Mouse (Mus musculus): ENCODE data around the gene Phldb3. TPM values are rescaled to one million over a fixed set of nuclear protein-coding genes. Genes with fewer than 3 reads are reported as not detected.

The Phldb3 gene
- 0.35 and 0.36 TPM in 2 replicates for polyA plus RNA-seq (2015; fragmentation: Nextera tagmentation; extraction: Ambion mirVana)

DNA sequence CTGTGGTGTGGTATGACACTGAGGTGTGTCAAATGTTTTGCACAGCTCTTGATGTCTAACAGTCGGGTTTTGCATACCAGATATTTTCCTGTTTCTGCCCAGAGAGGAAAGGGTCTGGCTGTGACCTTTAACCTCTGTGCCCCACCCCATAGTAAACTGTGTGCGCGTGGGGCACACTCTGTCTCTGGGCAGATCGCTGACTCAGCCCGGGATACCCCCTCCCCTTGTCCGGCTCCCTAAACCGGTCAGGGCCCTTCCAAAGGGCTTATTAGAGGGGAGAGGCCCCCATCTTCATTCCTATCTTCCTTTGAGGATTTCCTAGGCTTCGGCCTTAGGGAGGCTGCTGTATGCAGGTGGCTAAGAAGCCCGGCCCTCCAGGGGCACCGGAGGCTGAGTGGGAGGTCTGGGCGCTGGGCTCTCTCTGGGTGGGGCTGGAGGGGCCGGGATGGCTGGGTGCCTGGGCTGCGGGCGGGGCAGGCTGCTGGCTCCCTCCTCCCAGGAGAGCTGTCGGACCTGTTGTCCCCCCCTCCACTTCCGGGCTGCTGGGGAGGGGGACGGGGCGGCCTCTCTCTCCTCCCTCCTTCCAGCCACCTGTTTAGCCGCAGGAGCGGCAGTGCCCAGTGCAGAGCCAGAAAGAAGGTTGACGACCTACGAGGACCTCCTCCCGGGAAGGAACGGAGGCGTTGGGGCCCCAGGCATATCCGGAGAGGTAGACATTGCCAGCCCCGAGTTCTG lies at the start of gene Phldb3:
TSS of gene Phldb3 (plus strand) at position 620 of the 735 bp plus-strand sequence.
- H3K9me3 ChIP-seq (ENCODE audit: control insufficient read depth, low read length), result no peaks in the 10 kb centered on the region
- H3K4me1 ChIP-seq (ENCODE audit: control insufficient read depth, insufficient read depth, low read length), result peaks cover 23% of the 10 kb centered on the region
- no peaks in the 10 kb centered on the region for H3K36me3 ChIP-seq (ENCODE audit: control insufficient read depth, insufficient read depth, low read length)
- 2% methylated on average over 26 of the region's 27 CpGs for WGBS
- peak within 1 kb of the TSS; percentile 75 for H3K9ac ChIP-seq (ENCODE audit: low read depth, low read length)
- peak; percentile 76 for ATAC-seq
- H3K27ac ChIP-seq (ENCODE audit: low read length), result peak within 1 kb of the TSS; percentile 89
- peak within 1 kb of the TSS; percentile 66 for H3K4me3 ChIP-seq (ENCODE audit: low read length)
- peak within 1 kb of the TSS; percentile 78 for H3K4me2 ChIP-seq (ENCODE audit: low read depth, low read length)
- H3K27me3 ChIP-seq (replicated peaks; ENCODE audit: control insufficient read depth, insufficient read depth, low read length), result peaks cover 7% of the 10 kb centered on the region; the same call in 1 of the 2 replicates

DNA sequence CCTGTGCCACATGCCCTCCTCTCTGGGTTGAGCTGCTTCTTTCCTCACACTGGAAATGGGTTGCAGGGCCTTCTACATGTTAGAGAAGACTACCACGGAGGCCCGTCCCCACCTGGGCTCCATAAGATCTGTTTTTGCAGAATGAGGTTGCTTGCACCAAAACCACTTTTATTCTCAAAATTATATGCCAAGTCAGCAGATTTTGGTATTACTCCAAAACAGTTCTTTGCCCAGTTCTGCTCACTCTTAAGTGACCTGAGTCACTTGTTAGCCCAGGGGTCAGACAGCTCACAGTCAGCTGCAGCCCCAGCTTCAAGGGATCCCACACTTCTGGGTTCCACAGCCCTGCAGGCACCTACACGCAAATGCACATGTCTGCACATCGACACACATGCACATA lies 49.1 kb upstream of the Phldb3 start:
- Histone ChIP-seq H3K27me3 (replicated peaks; ENCODE audit: control insufficient read depth, insufficient read depth, low read length) (no peaks in the 10 kb centered on the region), H3K4me3 (ENCODE audit: low read length) (no peak overlapping the region), H3K27ac (ENCODE audit: low read length) (no peak overlapping the region), H3K4me2 (ENCODE audit: low read depth, low read length) (no peak overlapping the region), H3K4me1 (ENCODE audit: control insufficient read depth, insufficient read depth, low read length) (no peaks in the 10 kb centered on the region), H3K9ac (ENCODE audit: low read depth, low read length) (no peak overlapping the region), H3K9me3 (ENCODE audit: control insufficient read depth, low read length) (no peaks in the 10 kb centered on the region), H3K36me3 (ENCODE audit: control insufficient read depth, insufficient read depth, low read length) (peaks cover 9% of the 10 kb centered on the region)
- ATAC-seq, result no peak
- 89% methylated on average over 4 of the region's 4 CpGs for WGBS

DNA sequence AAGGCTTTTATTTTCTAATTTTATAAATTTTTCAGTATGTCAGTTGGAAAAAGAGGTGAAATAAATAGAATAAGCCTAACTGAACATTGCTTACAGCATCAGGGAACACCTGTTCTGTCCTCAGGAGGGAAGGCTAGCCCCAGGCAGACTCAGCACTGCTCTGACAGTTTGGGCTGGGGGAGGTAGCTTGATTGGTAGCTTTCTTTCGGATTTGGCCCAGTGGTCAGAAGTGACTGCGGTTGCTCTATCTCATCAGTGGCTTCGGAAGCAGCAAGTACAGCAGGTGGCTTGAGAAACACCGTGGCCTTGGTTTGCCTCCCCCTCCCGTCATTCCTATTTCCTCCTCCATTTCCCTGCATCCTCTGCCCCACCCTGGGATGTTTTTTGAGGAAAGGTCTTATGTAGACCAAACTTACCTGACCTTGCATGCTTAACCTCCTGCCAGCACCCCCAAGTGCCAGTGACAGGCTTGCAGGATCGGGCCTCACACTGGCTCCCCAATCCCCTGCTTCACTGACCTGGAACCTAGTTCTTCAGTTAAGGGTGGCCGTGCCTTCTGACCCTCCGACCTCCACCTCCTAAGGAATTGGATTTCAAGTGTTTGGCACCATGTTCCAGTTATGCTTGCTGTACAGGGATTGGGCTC lies 47.2 kb upstream of the Phldb3 start:
- WGBS, result 88% methylated on average over 8 of the region's 8 CpGs
- Histone ChIP-seq H3K36me3 (ENCODE audit: control insufficient read depth, insufficient read depth, low read length) (peaks cover 16% of the 10 kb centered on the region), H3K9ac (ENCODE audit: low read depth, low read length) (no peak overlapping the region), H3K27me3 (replicated peaks; ENCODE audit: control insufficient read depth, insufficient read depth, low read length) (no peaks in the 10 kb centered on the region), H3K9me3 (ENCODE audit: control insufficient read depth, low read length) (no peaks in the 10 kb centered on the region), H3K27ac (ENCODE audit: low read length) (no peak overlapping the region), H3K4me2 (ENCODE audit: low read depth, low read length) (no peak overlapping the region), H3K4me1 (ENCODE audit: control insufficient read depth, insufficient read depth, low read length) (no peaks in the 10 kb centered on the region), H3K4me3 (ENCODE audit: low read length) (no peak overlapping the region)
- no peak for ATAC-seq

DNA sequence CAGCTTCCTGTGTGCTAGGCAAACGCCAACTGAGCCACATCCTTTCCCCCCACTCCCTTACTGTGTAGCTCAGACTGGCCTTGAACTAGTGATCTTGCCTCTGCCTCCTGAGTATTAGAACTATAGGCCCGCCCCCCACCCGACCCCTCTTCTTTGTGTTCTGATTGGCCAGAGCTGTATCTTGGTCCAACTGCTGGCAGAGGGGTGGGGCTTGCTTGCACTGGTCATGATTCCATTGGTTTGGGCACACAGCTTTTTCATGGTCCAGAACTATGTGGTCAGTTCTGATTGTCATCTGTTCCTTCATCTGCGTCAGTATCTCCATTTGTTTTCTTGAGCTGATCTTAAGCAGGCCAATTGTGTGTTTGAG lies 46.7 kb upstream of the Phldb3 start:
- no peak for ATAC-seq
- Histone ChIP-seq H3K4me3 (ENCODE audit: low read length) (no peak overlapping the region), H3K9me3 (ENCODE audit: control insufficient read depth, low read length) (no peaks in the 10 kb centered on the region), H3K4me1 (ENCODE audit: control insufficient read depth, insufficient read depth, low read length) (no peaks in the 10 kb centered on the region), H3K9ac (ENCODE audit: low read depth, low read length) (no peak overlapping the region), H3K27ac (ENCODE audit: low read length) (no peak overlapping the region), H3K36me3 (ENCODE audit: control insufficient read depth, insufficient read depth, low read length) (peaks cover 18% of the 10 kb centered on the region), H3K27me3 (replicated peaks; ENCODE audit: control insufficient read depth, insufficient read depth, low read length) (no peaks in the 10 kb centered on the region), H3K4me2 (ENCODE audit: low read depth, low read length) (no peak overlapping the region)
- WGBS, result 83% methylated on average over 4 of the region's 4 CpGs

DNA sequence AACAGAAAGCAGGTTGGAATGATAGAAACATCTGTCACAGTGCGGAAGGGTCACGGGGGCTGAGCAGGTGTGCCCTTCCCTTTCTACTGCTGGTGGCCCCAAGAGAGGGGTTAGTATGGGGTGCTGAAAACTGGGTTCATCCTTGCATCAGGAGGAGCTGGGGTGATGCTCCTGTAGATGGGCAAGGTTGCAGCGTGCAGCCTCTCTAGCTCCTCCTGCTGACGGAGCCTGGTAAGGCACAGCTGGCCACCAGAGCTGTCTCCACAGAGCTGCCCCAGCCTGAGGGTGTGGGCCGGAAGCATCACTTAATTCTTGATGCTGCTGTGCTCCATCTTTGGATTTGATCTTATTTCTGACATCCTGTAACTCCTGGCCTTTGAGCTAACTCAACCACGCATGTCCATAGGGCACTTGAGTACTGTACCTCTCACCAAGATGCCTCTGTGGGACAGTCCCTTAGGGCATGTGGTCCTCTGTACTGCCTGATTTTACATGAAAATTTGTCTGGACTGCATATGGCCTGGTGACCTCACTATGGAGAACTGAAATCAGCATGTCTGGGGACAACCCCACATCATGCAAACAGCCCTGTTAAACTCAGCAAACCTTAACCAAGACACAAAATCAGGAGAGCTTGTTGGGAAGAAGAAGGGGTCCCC lies 45.8 kb upstream of the Phldb3 start:
- no peak overlapping the region for H3K4me2 ChIP-seq (ENCODE audit: low read depth, low read length)
- no peak overlapping the region for H3K9ac ChIP-seq (ENCODE audit: low read depth, low read length)
- no peak; the same call in 1 of the 2 replicates for ATAC-seq
- no peak overlapping the region for H3K27ac ChIP-seq (ENCODE audit: low read length)
- no peak overlapping the region for H3K4me3 ChIP-seq (ENCODE audit: low read length)
- H3K9me3 ChIP-seq (ENCODE audit: control insufficient read depth, low read length), result no peaks in the 10 kb centered on the region
- 69% methylated on average over 6 of the region's 6 CpGs for WGBS
- no peaks in the 10 kb centered on the region for H3K27me3 ChIP-seq (replicated peaks; ENCODE audit: control insufficient read depth, insufficient read depth, low read length)
- no peaks in the 10 kb centered on the region for H3K4me1 ChIP-seq (ENCODE audit: control insufficient read depth, insufficient read depth, low read length)
- H3K36me3 ChIP-seq (ENCODE audit: control insufficient read depth, insufficient read depth, low read length), result peaks cover 18% of the 10 kb centered on the region

DNA sequence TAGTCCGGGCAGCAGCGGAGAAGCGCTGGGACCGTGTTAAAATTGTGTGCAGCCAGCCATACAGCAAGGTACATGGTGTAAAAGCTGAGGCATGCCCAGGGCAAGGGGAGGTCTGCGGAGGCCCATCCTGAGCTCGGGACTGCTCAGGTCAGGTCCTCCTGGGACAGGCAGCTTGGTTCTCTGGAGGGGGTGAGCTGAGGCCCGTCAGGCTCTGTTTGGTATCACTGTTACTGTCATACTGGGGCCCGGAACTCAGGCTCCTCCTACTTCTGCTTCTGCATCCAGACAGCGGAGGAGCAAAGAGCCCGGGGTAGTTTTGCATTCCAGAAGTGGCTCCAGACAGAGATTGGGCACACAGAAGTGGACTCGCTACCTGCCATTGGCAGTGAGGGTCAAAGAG lies 44.9 kb upstream of the Phldb3 start:
- 88% methylated on average over 11 of the region's 11 CpGs for WGBS
- no peak overlapping the region for H3K9ac ChIP-seq (ENCODE audit: low read depth, low read length)
- no peaks in the 10 kb centered on the region for H3K27me3 ChIP-seq (replicated peaks; ENCODE audit: control insufficient read depth, insufficient read depth, low read length)
- H3K4me2 ChIP-seq (ENCODE audit: low read depth, low read length), result no peak overlapping the region
- no peaks in the 10 kb centered on the region for H3K4me1 ChIP-seq (ENCODE audit: control insufficient read depth, insufficient read depth, low read length)
- no peak overlapping the region for H3K27ac ChIP-seq (ENCODE audit: low read length)
- no peak for ATAC-seq
- peaks cover 18% of the 10 kb centered on the region for H3K36me3 ChIP-seq (ENCODE audit: control insufficient read depth, insufficient read depth, low read length)
- H3K4me3 ChIP-seq (ENCODE audit: low read length), result no peak overlapping the region
- no peaks in the 10 kb centered on the region for H3K9me3 ChIP-seq (ENCODE audit: control insufficient read depth, low read length)

DNA sequence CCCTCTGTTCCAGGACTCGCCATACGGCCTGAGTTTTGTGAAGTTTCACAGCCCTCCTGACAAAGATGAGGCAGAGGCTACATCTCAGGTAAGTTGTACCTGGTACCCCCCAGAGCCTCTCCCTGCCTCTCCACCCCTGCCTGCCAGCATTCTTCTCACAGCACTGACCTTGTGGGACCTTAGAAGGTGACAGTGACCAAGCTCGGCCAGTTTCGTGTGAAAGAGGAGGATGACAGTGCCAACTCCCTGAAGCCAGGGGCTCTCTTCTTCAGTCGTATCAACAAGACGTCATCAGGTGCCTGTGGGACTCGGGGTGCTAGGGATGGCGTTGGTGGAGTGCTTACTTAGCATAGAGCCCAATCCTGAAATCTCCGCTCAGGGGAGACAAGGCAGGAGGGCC lies 44.4 kb upstream of the Phldb3 start:
- 95% methylated on average over 9 of the region's 9 CpGs for WGBS
- Histone ChIP-seq H3K4me1 (ENCODE audit: control insufficient read depth, insufficient read depth, low read length) (no peaks in the 10 kb centered on the region), H3K9me3 (ENCODE audit: control insufficient read depth, low read length) (no peaks in the 10 kb centered on the region), H3K27me3 (replicated peaks; ENCODE audit: control insufficient read depth, insufficient read depth, low read length) (no peaks in the 10 kb centered on the region), H3K4me3 (ENCODE audit: low read length) (no peak overlapping the region), H3K4me2 (ENCODE audit: low read depth, low read length) (no peak overlapping the region), H3K9ac (ENCODE audit: low read depth, low read length) (no peak overlapping the region), H3K36me3 (ENCODE audit: control insufficient read depth, insufficient read depth, low read length) (peaks cover 18% of the 10 kb centered on the region), H3K27ac (ENCODE audit: low read length) (no peak overlapping the region)
- ATAC-seq, result no peak

DNA sequence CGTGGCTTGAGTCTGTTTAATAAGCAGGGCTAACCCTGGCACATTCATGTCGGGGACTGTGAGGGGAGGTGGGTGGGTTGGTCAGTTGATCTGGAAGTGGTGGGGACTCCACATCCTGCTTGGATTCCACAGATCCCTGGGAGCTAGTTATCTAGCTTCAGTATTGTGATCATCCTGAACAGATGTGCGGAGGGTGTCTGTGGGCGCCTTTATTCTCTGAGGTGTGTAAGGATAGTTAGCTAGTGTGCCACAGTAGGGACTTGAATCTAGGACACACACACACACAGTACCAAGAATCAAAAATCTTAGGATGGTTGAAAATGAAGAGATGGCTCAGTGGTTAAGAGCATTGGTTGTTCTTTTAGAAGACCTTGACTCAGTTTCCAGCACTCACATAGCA lies 42.1 kb upstream of the Phldb3 start:
- Histone ChIP-seq H3K4me1 (ENCODE audit: control insufficient read depth, insufficient read depth, low read length) (no peaks in the 10 kb centered on the region), H3K4me2 (ENCODE audit: low read depth, low read length) (no peak overlapping the region), H3K36me3 (ENCODE audit: control insufficient read depth, insufficient read depth, low read length) (peaks cover 16% of the 10 kb centered on the region), H3K9me3 (ENCODE audit: control insufficient read depth, low read length) (no peaks in the 10 kb centered on the region), H3K9ac (ENCODE audit: low read depth, low read length) (no peak overlapping the region), H3K27me3 (replicated peaks; ENCODE audit: control insufficient read depth, insufficient read depth, low read length) (no peaks in the 10 kb centered on the region), H3K27ac (ENCODE audit: low read length) (no peak overlapping the region), H3K4me3 (ENCODE audit: low read length) (no peak overlapping the region)
- no peak for ATAC-seq
- whole genome bisulfite sequencing, result 91% methylated on average over 4 of the region's 4 CpGs

DNA sequence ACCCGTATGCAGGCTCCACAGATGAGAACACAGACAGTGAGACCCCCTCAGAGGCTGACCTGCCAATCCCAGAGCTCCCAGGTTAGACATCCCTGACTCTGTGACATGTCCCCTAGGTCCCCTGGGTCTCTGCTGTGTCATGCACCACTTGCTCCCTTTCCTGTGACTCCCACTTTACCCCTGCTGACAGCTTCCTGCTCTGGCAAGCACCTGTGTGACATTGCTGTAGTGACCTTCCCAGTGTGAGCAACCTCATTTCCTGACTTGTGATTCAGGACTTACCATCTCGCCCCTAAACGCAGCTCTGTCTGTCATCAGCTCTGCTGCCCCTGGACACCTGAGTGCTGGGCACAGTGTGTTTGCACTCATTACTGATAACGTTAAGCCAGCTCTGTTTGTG lies 39.5 kb upstream of the Phldb3 start:
- Histone ChIP-seq H3K9me3 (ENCODE audit: control insufficient read depth, low read length) (no peaks in the 10 kb centered on the region), H3K27me3 (replicated peaks; ENCODE audit: control insufficient read depth, insufficient read depth, low read length) (no peaks in the 10 kb centered on the region), H3K9ac (ENCODE audit: low read depth, low read length) (no peak overlapping the region), H3K36me3 (ENCODE audit: control insufficient read depth, insufficient read depth, low read length) (peaks cover 13% of the 10 kb centered on the region), H3K4me1 (ENCODE audit: control insufficient read depth, insufficient read depth, low read length) (peaks cover 4% of the 10 kb centered on the region; the same call in 1 of the 2 replicates), H3K4me3 (ENCODE audit: low read length) (no peak overlapping the region), H3K4me2 (ENCODE audit: low read depth, low read length) (no peak overlapping the region), H3K27ac (ENCODE audit: low read length) (no peak overlapping the region)
- ATAC-seq, result no peak
- 68% methylated on average over 4 of the region's 4 CpGs for WGBS
